Mouse (Mus musculus) large intestine, adult 2 months (tissue): Measurements from ENCODE around the gene Supt16. TPM values are rescaled to one million over a fixed set of nuclear protein-coding genes. Genes with fewer than 3 reads are reported as not detected.

Experiments
- DNase-seq: peaks from one replicate; pipeline ENCODE4 v3.0.0-alpha.2; 2012; ENCODE audit warnings: low read depth, low spot score
- WGBS: fragments of 180-500 bp; shearing (Covaris S2); methylation state at CpG from one replicate; pipeline ENCODE4 v1.1.7; 2018; 5-methylcytosine and 5-hydroxymethylcytosine counted together
- polyA plus RNA-seq: library from polyadenylated mRNA; depleted of rRNA; stranded (reverse); fragments of >200 nt; gene quantifications from 2 replicates; pipeline ENCODE4 v1.2.3, GENCODE M21; 2012; rRNA removed

The Supt16 gene
- polyA plus RNA-seq = 10.9 and 11.5 TPM in 2 replicates

DNA sequence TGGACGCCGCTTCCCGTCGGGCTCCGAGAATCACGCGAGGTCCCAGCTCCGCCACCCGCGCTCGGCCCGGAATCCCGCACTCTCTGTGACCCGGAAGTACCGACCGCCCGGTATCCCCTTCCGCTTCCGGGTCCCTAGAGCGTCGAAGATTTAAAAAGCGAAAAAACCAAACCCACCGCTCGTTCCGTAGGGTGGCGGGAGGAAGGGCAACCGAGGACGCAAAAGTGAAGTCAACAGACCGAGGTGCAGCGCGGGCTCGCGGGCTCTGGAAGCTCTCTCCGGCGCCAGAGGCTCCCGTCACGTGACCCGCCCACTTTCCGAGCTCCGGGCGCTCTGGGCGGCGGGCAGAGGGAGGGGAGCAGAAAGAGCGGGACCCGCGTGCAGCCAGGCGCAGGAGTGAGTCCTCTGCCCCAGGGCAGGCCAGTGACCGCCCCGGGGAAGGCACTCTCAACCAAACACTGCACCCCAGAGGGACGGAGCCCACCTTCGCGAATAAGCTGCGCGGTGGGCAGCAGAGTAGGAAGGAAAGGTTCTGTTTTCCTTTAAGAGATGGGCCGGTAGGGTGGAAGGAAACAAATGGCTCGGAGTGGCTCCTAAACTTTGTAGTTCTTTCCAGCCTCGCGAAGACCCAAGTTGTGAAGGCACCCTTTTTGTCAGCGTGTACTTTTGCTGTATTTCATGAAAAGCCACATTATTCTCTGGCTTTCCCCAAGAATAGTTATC, at the start of gene Supt16:
TSS of gene Supt16 (minus strand) at position 261 of the 723 bp plus-strand sequence.
- WGBS = under 1% methylated on average over 59 of the region's 59 CpGs
- DNase-seq = peak; percentile 47

DNA sequence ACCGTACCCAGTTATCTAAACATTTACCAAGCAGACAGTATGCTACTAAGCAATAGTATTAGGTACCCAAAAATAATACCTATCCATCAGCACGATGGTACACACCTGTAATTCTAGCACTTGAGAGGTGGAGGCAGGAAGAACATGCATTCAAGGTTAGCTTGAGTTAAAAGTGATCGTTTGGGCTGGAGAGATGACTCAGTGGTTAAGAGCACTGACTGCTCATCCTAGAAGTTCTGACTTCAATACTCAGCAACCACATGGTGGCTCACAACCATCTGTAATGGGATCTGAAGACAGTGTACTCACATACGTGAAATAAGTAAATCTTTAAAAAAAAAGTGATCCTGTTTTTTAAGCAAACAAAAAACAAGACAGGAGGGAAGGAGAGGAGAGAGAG, 48.9 kb upstream of the Supt16 start:
- DNase-seq = no peak
- WGBS = 65% methylated on average over 4 of the region's 4 CpGs

DNA sequence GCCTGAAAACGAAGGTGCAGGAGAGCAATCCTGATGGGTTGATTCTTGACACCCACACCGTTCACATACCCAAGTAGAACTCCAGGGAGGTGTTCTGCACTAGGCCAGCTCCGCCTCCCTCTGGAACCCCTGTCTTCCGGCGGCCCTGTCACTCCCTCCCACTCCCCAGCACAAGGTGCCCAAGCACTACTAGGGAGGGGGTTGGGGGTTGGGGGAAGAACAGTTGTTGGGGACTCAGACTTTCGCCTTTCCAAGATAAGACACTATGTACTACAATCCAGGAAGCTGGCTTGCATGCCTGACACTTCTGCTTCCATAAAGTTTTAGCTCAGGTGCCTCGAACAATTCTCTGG, 47.5 kb upstream of the Supt16 start:
- 6% methylated on average over 7 of the region's 7 CpGs for WGBS
- DNase-seq = no peak

DNA sequence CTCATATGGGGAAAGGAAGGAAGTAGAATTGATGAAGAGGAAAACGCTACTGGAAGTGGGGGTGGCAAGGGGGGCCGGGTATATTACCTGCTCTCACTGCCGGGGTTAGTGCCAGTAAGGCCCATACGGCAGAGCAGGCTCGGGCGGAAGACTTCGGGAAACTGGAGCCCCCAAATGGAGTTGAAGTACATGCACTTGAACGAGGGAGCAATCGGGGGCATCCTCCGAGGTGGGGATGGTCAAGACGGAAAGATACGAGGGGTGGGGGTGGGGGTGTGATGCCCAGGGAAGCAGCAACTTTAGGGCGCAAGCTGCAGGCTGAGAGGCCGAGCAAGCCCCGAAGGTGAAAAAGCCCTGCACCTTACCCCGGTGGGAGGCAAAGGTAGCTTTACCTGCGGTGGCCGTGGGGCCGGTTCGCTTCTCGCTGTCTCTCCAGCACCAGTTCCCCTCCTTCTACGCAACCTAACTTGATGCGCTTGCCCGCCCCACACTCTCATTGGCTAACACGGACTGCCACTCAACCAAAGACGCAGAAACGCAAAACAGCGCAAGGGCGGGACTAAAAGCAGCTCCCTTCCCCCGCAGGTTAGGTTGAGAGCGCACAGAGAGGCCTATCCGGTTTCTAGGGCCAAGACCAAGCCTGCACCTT, 46.9 kb upstream of the Supt16 start:
- under 1% methylated on average over 32 of the region's 32 CpGs for WGBS
- DNase-seq = peak; percentile 99

DNA sequence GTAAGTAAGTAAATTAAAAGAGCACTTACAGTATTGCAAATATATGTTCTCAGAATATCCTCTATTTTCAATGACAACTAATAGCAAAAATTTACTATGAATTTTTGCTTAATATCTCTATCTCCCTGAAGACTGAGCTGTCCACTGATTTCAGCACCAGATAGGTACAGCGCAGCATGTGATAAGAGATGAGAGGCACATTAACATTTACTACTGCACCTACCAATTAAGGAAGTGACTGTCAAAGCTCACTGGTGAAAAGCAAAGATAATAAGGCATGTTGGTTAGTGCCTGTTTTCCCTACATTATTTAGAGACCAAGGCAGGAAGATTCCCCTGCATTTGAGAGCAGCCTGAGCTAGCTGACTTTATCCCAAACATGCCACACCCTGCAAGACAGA, 39.0 kb upstream of the Supt16 start:
- no peak for DNase-seq
- WGBS = 87% methylated on average over 1 of the region's 1 CpGs

DNA sequence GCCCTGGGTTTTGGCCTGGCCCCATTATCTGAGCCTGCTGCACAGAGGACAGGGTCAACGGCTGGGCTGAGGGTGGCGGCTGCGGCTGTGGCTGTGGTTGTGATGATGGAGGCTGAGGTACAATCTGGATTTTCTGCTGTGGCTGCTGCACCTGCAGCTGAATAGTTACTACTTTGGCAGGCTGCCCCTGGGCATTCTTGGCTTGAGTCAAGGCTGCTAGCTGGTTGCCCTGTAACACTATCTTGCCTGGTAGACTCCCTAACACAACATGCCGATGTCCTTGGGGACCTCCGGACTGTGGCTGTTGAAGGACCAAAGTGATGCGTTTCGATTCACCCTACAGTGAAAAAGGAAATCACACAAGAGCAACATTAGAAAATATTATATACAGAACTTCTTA, 37.9 kb upstream of the Supt16 start:
- 90% methylated on average over 7 of the region's 7 CpGs for WGBS
- DNase-seq = no peak

DNA sequence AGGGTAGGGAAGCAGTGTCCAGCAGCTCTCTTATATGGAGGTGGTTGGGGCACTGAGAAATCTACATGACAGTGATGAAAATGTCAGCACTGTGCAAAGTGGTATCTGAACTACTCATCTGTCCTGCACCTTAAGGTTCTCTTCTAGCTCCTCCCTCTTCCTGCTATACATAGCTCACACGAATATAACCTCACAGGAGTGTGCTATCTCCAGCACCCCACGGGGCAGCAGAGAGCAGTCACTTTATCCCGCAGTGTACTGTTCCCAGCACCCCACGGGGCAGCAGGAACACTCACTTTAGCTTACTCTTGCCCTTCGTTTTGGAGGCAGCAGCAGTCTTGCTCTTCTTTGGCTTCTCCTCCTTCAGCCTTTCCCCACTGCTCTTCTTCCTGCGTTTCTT, 35.0 kb upstream of the Supt16 start:
- 82% methylated on average over 6 of the region's 6 CpGs for WGBS
- no peak for DNase-seq

DNA sequence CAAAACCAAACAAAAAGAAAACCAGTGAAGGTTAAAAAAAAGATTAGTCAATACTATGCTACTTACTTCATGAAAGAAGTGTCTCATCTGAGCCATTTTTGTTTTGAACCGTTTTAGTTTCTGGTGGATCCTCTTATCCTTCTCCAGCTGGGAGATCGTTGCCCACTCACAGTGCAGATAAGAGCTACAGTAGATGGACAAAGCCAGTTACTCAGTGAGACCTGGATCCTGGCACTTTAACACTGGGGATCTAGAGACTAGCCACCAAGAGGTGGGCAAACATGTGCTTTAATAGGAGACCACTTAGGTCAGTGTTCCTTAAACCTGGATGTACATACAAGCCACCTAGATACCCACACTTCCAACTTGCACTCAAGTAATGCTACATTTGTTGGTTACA, 28.8 kb upstream of the Supt16 start:
- no peak for DNase-seq
- WGBS = 85% methylated on average over 2 of the region's 2 CpGs

DNA sequence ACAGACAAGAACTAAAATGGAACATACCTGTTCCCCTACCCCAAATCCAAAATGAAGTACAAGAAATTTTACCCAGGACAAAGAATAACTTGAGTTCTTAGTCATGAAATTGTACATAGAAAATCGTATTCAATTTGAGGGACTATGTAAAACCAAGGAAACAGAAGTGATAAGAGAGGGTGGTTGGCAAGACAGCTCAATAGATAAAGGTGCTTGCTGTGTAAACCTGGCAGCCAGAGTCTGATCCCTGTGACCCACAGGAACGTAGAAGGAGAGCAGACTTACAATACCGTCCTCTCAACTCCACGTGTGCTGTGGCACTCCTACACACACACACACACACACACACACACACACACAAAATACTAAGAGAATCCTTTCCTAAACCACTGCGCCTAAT, 20.0 kb upstream of the Supt16 start:
- DNase-seq = no peak
- 86% methylated on average over 5 of the region's 5 CpGs for WGBS

DNA sequence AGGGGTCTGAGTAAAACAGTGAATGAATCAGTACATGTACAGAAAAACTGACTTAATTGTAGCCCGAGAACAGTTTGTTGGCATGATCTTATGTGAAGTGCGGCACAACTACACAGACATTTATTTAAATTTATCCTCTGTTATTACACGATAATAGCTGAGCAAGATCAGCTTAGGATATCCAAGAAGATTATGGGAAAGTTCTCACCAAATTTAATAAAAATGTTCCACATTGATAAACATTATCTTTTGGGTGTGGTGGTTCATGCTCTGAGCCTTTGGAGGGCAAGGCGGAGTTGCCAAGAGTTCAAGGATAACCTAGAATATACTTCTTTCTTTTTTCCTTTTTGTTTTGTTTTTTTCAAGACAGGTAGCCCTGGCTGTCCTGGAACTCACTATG, 2.2 kb upstream of the Supt16 start:
- 87% methylated on average over 4 of the region's 4 CpGs for WGBS
- no peak for DNase-seq

DNA sequence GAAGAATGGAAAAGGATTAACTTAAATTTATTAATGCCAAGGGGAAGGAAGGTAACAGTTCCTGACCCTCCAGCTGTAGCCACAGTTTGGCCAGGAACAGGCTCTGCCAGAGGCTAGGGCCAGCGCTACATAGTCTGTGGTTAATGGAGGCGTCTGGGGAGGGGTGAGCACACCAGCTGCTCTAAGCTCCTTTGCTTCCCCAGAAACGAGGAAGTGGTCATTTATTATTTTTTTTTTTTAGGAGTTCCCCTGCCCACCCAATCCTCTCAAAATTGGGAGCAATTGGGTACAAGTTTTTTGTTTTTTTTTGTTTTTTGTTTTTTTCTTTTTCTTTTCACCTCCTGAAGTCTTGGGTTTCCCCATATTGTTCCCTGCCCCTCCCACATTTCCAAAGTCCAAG, 925 bp upstream of the Supt16 start:
- 22% methylated on average over 3 of the region's 3 CpGs for WGBS
- no peak for DNase-seq

DNA sequence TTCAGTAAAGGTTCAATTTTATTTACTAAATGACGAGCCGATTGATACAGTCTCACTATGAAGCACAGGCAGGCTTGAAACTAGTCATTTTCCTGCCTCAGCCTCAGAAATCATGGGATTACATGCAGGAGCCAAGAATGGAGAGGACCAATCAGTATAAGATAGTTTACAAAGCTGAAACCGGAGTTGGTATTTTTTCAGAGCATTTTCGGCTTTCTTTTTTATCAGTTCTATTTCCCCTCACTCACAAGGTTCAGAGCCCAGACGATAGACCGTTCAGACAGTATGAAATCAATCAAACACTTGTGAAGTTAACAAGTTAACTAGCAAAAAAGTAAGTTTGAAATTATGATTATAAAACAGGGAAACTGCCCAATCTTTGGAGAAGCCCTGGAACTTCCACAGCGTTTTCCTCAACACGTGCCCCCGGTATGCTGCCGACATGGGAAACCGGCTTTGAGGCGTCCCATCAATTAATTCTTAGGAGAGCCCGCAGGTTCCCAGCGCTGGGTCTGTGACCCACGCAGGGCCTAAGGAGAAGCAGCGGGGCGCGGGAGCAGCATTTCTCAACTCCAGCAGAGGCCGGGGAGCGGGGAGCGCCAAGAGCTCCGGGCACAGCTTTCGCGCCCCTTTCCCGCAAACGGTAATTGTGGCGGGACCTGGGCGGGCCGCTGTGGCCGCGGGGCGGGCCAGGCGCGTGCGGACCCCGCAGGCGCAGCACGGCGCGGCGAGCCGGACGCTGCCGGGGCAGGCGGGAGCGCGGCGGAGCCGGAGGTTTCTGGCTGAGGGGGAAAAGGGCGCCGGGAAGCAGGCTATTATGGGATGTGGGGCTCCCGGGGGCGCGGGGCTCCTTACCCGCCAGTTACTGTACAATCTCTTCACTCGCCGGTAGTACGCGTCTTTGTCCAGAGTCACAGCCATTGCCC, 723 bp downstream of the Supt16 start:
- WGBS = under 1% methylated on average over 57 of the region's 59 CpGs
- DNase-seq = no peak

DNA sequence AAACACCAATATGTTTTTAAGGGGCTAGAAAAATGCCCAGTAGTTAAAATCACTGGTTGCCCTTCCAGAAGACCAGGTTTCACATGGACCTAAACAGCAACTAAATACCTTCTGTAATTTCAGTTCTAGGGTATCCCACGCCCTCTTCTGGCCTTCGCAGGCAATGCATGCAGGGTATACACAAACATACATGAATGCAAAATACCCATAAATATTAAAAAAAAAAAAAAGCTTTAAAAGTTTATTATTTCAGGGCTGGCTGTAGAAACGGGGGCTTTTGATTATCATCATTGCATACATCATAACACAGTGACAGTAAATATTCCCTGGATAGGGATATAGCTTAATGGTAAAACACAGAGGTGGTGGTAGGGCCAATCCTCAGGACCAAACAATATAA, 1.5 kb downstream of the Supt16 start:
- WGBS = 4% methylated on average over 3 of the region's 3 CpGs
- peak; percentile 22 for DNase-seq

DNA sequence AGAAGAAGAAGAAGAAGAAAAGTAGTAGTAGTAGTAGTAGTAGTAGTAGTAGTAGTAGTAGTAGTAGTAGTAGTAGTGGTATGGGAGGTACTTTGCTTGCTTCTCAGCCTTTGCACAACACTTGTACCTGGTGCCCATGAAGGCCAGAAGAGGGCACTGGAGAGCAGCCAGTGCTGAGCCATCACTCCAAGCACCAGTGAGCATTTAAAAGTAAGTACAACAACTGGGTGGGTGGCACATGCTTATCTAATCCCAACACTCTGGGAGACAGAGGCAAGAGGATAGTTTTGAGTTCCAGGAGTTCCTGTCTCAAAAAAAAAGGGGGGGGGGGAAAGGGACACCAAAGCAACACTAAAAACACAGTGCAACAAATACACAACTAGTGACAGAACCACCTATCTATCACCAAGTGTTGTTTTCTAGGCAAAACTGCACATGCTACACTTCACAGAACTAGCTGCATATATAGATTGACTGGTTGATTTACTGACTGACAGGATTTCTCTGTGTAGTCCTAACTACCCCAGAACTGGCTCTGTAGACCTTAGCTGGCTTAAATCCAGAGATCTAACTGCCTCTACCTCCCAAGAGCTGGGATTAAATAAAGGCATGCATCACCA, 6.4 kb downstream of the Supt16 start:
- peak; percentile 18 for DNase-seq

DNA sequence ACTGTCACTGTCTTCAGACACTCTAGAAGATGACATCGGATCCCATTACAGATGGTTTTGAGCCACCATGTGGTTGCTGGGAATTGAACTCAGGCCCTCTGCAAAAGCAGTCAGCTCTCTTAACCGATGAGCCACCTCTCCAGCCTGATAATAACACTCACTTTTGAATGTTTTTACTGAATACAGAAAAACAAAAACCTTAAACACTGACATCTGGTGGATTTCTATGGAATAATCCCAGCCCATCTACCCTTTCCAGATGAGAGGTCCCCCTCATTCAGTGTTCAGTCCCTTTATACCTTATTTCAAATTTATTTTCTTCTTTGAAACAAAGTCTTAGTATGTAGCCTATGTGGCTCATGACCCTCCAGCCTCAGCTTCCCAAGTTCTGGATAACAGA, 7.7 kb downstream of the Supt16 start:
- WGBS = 62% methylated on average over 2 of the region's 2 CpGs
- DNase-seq = no peak

DNA sequence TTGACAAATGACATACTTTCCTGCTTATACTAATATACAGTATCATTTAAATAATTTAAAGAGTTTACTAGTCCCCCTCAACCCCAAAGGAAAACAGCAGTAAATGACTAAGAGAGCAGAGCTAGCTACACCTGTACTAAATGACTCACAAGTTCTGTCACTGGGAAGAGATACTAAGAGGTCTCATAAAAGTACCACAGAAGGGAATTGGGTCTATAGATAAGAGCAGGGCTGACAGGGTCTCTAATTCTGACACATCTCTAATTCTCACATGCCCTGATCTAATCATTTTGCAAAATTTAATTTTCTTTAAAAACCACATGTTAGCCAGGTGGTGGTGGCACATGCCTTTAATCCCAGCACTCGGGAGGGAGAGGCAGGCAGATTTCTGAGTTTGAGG, 8.4 kb downstream of the Supt16 start:
- 83% methylated on average over 1 of the region's 1 CpGs for WGBS
- DNase-seq = no peak

DNA sequence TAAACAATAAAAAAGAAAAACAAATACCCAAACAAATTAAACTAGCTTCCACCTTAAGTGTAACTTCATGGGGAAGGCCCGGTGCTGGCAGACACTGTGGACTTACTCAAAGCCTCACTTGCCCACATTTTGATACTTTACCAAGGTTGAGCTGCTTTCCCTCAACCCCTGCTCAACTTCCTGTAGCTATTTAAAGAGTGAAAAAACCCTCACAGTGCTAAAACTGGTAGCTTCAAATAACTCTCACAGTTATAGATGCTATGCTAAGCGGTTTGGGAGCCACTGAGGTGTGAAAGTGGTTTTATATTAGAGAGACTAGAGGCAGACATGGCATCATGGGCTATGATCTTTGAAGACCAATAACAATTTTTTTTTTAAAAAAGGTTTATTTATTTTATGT, 30.6 kb downstream of the Supt16 start:
- no peak for DNase-seq
- 78% methylated on average over 2 of the region's 2 CpGs for WGBS

DNA sequence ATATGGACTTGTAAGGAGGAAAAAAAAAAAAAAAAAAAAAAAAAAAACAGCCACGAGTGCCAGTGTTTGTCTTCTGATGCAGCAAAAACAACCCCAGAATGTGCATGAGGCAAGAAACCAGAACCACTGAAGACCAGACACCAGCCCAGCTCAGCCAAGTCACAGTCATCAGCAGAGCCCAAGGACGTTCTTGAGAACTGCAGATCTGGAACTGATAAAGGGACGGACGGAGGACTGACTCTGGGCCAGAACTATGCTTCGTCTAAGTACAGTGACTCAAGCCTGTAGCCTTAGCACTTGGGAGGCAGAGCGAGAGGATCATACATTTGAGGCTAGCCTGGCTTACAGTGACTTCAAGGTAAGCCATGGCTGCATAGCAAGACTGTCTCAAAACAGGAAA, 36.3 kb downstream of the Supt16 start:
- DNase-seq = no peak
- 82% methylated on average over 6 of the region's 6 CpGs for WGBS

DNA sequence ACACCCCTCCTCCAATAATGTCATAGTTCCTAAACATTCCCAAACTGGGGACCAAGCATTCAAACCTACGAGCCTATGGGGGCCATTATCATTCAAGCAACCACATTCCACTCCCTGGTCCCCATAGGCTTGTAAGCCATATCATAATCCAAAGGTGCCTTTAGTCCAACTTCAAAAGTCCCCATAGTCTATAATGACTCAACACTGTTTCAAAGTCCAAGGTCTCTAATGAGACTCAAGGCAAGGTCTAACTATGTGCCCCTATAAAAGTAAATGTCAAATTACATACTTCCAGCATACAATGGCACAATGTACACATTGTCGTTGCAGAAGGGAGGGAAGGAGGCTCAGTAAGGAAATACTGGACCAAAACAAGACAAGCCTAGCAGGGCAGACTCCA, 42.2 kb downstream of the Supt16 start:
- WGBS = 36% methylated on average over 2 of the region's 2 CpGs

DNA sequence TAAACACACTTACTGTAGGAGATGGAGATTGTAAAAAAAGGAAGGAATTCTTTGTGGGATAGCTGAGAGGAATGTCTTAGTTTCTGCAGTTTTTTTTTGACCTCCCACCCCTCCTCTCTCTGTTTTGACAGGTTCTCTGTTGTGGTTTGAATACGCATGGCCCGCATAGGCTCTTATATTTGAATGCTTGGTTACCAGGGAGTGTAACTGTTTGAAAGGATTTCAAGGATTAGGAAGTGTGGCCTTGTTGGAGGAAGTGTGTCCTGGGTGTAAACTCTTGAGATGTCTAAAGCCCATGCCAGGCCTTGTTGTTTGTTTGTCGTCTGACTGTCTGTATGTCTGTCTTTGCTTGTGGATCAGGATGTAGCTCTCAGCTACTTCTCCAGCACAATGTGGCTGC, 44.6 kb downstream of the Supt16 start:
- no peak for DNase-seq
- 61% methylated on average over 3 of the region's 3 CpGs for WGBS

More for the DNA sequence above, 42.2 kb downstream of the Supt16 start:
- DNase-seq = no peak
